Mouse (Mus musculus): ENCODE measurements around the gene Bcat2.
"Not testable (repeated sequence)": the region's sequence is repeated elsewhere in the genome, so short reads cannot be mapped to it uniquely, and the experiment has no call there.

The Bcat2 gene

GRCm38 (mm10) chr7:45570103-45570741 is at the start of gene Bcat2:
TSS of gene Bcat2 (plus strand) at chr7:45570153.
- DNase-seq: peak; percentile 67 to 76

GRCm38 (mm10) chr7:45520605-45521004 is 49.3 kb upstream of the Bcat2 start:
- no peak for DNase-seq

- peak; percentile 80 for DNase-seq
Observed at GRCm38 (mm10) chr7:45521728-45522184, 48.2 kb upstream of the Bcat2 start.

GRCm38 (mm10) chr7:45522194-45522752 is 47.7 kb upstream of the Bcat2 start:
- DNase-seq: no peak

- no peak for DNase-seq
Observed at GRCm38 (mm10) chr7:45522957-45523676, 46.8 kb upstream of the Bcat2 start.

- DNase-seq: no peak
Observed at GRCm38 (mm10) chr7:45523678-45524170, 46.2 kb upstream of the Bcat2 start.

- no peak for DNase-seq
Observed at GRCm38 (mm10) chr7:45524841-45525621, 44.9 kb upstream of the Bcat2 start.

GRCm38 (mm10) chr7:45525809-45526473 is 44.0 kb upstream of the Bcat2 start, which contains the start of the genes Ppp1r15a and Plekha4:
TSS of gene Ppp1r15a (minus strand) at chr7:45526268.
TSS of gene Plekha4 (plus strand) at chr7:45526330.
- DNase-seq: peak; percentile 94 to 98

- peak in 1 of 2 experiments; percentile 46 for DNase-seq
Observed at GRCm38 (mm10) chr7:45526474-45527120, 43.4 kb upstream of the Bcat2 start.

GRCm38 (mm10) chr7:45527169-45527568 is 42.8 kb upstream of the Bcat2 start:
- not testable (repeated sequence) for DNase-seq

- DNase-seq: no peak
Observed at GRCm38 (mm10) chr7:45529461-45529860, 40.5 kb upstream of the Bcat2 start.

- no peak for DNase-seq
Observed at GRCm38 (mm10) chr7:45530643-45531042, 39.3 kb upstream of the Bcat2 start.

- DNase-seq: no peak
Observed at GRCm38 (mm10) chr7:45535676-45536075, 34.3 kb upstream of the Bcat2 start.

- no peak for DNase-seq
Observed at GRCm38 (mm10) chr7:45537602-45538001, 32.4 kb upstream of the Bcat2 start.

GRCm38 (mm10) chr7:45538163-45539041 is 31.6 kb upstream of the Bcat2 start:
- peak; percentile 65 to 73 for DNase-seq

GRCm38 (mm10) chr7:45539095-45539494 is 30.9 kb upstream of the Bcat2 start:
- no peak for DNase-seq

- no peak for DNase-seq
Observed at GRCm38 (mm10) chr7:45540213-45540612, 29.7 kb upstream of the Bcat2 start.

GRCm38 (mm10) chr7:45544525-45544924 is 25.4 kb upstream of the Bcat2 start:
- no peak for DNase-seq

GRCm38 (mm10) chr7:45549641-45550436 is 20.1 kb upstream of the Bcat2 start:
- no peak for DNase-seq
